Mouse (Mus musculus) MN1 (cell line): ENCODE measurements around the gene Aldh1a1.
"Not testable (repeated sequence)": the region's sequence is repeated elsewhere in the genome, so short reads cannot be mapped to it uniquely, and the experiment has no call there.

Experiments used
- DNase-seq: peaks from one replicate; pipeline ENCODE4 v3.0.0-alpha.2; 2016; ENCODE audit warnings: low spot score

The Aldh1a1 gene

DNA sequence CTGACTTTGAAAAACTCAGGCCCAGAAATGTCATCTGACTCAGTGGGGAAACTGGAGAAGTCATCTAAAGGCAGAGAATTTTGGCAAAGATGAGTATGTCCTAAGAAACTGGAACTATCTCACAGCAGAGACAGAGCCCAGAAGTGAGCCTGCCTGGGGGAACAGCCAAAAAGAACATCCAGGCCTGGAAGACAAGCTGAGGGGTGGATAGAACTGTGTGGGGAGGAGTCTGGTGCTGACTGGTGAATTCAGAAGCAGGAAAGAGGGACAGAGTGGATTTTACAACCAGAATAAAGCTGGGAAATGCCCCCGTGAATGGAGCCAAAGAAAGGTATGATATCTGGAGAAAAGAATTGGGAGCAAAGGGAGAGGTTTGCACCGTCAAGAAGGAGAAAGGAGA is at the start of gene Aldh1a1:
TSS of gene Aldh1a1 (plus strand) at position 225 of the 400 bp plus-strand sequence.
- no peak for DNase-seq

DNA sequence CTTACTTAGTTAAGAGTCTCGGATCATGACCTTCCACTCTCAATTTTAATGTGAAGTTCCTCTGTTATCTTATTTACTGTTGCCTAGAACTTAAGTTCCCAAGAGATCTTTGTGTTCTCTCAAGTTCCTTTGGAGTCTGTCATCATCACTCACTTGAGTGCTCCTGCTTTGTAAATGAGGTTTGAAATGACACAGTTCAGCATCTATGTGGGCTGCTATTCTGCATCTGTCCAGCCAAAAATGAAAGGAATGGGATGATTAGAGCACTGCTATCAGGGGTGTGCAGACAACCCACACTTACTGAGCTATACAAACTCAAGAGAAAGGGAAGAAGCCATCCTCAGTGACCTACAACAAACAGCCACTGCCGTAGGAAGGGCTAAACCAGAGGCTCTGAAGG is 44.7 kb upstream of the Aldh1a1 start:
- no peak for DNase-seq

DNA sequence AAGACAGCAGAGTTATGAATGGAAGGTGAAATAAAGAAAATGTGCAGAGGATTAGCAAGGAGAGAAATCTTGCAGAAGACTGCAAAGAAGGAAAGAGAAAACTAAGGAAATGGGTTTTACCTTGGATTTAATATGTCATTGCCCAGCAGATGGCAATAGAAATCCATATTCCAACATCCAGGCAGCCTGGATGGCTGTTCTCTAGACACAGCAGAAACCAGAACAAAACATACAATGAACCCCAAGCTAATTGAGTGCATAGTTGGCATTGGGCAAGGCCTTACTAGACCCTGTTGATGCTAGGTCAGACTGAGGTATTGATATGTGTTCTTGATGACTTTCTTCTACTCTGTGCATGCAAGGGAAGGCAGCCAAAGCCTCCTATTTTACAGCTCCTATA is 43.0 kb upstream of the Aldh1a1 start:
- DNase-seq = no peak

DNA sequence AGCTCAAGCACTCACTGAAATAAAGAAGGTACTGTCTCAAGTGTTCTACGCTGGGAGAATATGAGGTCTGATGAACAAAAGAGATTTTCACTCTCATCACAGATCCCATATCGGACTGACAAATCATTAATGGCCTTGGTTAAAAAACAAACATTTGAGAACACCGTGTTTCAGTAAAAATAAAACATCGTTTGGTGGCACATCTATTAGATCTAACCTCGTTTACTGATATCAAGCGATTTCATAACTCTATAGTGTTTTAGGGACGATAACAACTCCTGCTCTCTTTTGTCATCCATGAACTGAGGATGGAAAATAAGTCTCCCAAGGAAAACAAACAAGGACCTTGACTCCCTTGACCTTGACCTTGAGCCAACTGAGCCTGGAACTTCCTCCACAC is 41.5 kb upstream of the Aldh1a1 start:
- no peak for DNase-seq

DNA sequence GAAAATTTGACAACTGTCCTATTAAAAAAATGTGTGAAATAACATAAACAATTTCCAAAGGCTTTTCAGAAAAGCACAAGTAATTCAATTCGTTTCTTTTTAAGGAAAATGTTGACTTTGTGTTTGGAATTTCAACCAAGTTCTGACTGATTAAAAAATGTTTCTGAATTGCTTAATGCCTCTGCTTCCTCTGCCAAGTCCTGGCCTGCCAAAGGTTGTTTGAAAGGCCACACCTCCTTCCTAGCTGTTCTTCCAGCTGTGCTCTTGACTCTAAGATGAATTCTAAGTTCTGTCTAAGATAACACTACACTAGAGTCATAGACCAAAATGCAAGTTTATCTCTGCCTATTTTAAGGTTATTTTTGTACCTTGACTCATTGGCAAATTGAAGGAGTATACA is 8.0 kb upstream of the Aldh1a1 start:
- no peak for DNase-seq

DNA sequence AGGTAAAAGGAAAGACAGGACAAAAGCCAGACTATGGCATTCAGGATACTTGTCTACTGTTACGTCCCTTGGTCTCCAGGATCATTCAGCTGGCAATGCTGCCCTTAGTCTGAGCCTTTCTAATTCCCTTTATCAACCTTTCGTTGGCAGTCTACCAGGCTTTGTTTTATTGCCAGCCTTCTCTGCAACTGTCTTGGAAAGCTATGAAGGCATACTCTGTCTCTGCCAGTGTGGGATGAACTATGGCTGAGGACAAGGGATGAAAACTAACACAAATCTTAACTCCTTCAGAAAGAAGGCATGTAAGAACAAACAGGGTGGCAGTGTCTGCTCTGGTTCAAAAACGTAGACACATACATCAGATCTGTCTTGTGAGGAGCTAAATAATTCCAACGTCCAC is 565 bp upstream of the Aldh1a1 start:
- DNase-seq = no peak

DNA sequence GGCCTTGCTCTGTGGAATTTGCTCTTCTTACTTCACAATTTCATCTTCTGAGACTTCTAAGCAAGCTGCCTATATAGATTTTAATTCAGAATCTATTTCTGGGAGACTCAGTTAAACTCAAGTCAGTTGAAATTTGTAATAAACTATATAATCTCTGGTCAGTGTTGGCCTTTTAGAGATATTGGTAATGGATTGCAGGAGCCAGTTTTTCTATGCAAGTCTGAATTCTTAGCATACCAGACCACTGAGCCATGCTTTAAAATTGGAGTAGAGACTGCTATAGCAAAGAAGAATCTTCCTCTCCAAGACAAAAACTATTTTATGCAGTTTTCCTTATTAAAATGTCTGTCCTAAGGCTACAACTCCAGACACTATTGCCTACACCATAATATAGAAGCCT is 4.0 kb downstream of the Aldh1a1 start:
- no peak for DNase-seq

DNA sequence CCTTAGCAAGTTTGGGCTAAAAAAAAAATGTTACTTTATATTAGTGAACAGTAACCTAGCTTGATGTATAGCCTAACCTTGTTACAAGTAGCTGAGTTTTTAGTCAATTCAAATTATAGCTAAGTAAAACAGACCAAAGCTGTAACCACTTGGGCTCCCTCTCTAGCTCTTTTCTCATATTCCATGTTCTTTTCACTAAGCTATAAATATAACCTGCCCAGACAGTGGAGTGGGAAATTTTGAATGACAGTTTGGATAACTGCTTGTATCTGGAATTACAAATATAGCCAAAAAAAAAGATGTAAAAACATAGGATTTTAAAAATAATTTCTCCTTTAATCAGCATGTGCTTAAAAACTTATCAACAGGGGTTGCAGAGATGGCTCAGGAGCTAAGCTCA is 12.8 kb downstream of the Aldh1a1 start:
- no peak for DNase-seq

DNA sequence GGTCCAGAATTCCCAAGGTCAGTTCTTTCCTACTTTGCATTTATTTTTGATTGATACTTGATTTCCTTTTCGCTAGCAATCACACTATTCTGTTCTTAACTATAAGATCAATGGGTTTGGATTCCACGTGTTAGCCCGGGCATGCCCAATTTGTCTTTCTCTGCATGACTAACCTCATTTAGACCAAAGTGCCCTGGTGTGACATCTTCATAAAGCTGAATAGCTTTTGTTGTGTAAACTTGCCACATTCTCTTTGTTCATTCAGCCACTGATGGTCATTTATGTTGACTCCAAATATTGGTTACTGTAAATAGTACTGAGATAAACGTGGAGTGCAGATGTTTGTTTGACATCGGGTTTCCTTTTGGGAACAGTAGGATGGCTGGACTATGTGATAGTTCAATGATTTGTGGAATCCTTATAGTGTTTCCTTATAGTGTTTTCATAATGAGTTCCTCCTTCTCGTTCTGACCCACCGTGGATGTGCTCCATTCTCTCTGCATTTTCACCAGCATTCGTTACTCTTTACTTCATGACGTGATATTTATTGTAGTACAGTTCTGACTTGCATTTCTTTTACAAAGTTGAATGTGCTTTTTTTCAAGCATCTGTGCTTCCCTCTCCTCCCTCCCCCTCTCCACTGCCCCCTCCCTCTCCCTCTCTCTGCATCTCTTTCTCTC is 14.6 kb downstream of the Aldh1a1 start:
- DNase-seq = no peak

DNA sequence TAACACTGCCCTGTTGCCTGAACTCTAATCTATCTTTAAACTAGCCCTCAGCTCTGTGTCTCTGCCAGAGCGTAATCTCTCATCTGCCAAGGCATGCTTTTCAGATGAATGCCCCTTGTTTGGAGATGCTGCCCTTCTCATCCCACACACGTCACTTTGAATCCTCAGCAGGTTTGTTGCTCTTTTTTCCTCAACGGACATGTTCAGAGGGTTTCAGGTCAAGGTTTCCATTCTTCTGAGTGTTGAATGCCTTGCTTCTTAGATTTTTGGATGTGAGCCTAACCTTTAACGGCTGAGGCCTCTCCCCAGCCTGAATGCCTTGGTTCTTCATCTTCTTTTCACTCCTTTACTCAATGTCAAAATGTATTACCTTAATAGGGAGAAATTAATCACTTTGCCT is 16.1 kb downstream of the Aldh1a1 start:
- no peak for DNase-seq

DNA sequence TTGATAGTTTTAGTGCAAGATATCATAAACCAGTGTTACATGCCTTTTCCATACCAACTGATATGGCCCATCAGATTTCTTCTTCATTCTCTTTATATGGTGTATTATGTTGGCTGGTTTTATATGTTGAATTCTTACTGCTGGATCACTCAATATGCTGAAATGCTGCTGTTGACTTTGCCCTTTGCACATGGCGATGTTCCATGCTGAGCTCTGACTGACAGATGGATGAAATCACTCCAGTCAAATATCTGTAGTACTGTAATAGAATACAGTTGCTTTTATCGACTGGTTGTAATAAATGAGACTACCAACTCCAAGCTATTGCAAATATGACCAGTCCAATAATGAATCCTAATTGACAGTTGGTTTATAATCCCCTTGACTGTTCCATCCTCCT is 19.5 kb downstream of the Aldh1a1 start:
- DNase-seq = no peak

DNA sequence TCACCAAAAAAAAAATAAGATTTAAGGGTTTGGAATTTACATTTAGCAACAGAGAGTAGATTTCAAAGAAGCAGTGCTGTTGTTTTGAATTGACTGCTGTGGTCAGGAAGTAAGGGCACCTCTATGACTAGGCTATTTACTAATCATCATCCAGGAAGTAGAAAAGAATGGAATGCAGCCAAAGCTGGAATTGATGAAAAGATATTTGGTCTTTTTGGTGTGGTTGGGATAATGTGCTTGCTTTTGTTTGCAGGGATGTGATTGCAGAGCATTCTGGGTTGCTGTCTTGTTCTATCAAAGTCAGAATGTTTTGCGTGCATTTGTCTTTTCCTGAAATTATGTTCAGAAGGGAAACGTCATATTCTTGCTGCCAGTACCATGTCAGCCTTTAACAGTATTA is 20.7 kb downstream of the Aldh1a1 start:
- no peak for DNase-seq

DNA sequence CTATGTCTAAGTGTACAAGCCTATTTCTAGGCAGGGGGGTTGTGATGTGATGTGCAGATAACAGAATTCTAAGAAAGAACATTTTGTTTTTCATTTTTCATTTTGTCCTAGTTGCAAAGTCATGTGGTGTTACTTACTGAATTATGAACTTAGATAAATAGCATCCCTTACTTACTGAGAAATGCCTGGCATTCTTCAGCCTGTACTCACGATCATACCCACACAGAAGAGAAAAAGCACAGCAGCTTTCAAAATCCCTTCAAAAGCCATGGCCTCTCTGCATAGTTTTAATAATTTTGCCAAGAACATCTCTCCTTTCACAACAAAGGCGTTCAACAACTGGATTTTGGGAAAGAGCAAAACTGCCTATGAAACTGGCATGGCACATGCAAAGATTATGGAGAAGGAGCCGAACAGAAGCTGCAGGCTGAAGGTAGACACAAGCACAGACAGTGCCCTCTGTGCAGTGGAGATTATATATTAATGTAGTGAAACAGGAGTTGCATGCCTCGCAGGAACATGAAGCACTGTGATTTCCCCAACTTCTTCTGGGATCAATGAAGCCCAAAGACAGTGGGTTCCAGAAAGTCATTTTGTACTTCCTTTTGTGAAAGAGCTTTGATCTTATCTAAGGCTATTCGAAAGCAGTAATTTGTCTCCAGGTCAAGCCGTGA is 21.3 kb downstream of the Aldh1a1 start:
- no peak for DNase-seq

DNA sequence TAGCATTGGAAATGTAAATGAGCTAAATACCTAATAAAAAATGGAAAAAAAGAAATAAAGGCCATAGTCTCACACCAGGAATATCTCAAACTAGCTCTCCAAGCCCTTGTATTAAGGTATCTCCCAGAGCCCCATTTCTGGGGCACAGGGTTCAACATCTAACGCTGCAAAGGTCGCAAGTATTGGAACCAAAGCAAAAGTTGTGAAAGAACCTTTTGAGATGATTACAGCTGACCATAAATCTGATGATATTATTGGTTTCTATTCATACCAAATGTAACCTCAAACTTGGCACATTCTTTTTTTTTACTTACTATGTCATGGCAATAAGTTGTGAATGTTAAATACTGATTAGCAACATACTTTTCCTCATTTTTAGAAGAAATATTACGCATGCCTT is 24.0 kb downstream of the Aldh1a1 start:
- no peak for DNase-seq

DNA sequence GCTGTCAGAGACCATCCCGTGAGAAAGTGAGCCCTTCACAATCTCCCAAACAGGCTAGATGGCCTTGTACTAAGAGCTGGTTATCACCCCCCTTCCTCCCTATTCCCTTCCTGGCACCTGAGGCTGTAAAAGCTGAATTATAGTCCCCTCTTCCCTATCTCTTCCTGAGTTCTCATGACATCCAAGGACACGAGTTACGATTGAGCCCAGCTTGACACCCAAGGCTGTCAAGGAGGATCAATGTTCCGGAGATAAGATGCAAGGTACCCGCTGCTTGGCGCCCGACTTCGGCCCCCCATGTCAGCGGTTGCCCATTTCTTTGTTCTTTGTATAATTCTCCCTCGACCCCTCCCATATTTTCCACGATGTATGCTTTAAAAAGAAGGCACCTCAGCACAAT is 36.6 kb downstream of the Aldh1a1 start:
- DNase-seq = not testable (repeated sequence)

DNA sequence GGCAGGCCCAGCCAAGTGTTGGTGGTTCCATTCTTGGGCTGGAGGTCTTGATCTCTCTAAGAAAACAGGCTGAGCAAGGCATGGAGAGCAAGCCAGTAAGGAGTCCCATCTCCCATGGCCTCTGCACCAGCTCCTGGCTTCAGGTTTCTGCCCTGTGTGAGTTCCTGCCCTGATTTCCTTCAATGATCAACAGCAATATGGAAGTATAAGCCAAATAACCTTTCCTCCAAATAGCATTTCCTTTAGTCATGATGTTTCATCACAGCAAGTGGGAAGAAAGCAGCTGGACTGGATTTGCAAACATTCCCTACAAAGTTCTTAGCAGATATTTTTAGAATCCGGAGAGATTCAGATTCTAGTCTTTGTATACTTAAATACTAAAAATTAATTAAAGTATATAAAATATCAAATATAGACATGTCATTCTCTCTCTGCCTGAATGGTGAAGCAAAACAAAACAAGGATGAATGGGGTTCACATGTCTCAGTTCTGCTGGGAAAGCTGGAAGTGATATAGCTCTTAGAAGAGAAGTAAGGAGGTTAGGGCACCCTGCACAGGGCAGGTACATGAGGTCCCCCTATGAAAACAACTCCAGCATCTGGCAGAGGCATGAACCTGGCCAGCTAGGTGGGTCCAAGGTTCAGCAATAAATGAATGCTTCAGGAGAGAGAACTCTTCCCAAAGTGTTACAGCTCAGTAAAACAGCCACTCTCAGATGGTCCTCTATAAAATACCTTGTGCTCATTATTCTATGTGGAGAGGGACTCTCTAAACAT is 37.6 kb downstream of the Aldh1a1 start:
- DNase-seq = no peak

DNA sequence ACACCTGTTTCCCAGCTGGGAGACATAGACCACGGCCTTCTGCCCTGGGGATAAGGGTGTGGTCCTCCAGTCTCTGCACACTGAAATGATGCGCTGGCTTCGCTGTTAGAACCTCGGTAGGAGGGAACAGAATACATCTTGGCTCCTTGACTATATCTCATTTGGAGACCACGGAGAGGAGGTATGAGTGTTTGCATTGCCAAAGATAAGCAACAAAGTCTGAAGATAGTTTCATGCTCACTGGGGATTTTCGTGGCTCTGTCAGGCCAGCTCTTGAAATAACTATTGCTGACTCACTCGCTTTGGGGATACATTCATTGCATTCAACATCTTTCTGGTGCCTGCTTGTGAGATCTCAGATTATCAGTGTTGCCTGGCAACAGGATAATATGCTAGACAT is 44.0 kb downstream of the Aldh1a1 start:
- no peak for DNase-seq

DNA sequence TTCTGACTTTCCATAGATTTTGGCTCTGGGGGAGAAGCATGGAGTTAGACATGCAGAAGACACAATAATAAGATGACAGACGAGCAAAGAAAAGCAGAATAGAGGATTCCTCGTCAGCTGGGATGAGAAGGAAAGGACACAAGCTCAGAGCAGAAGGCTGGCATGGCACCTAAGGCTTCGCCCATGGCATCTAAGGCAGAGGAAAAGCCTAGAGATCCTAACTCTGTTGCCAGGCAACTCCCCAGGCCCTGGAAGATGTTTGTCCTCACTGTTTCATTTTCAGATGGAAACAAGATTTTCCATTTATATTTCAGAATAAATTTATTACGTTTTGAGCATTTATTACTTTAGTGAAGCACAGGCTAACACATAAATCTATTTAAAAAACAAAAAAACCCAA is 48.5 kb downstream of the Aldh1a1 start:
- no peak for DNase-seq

DNA sequence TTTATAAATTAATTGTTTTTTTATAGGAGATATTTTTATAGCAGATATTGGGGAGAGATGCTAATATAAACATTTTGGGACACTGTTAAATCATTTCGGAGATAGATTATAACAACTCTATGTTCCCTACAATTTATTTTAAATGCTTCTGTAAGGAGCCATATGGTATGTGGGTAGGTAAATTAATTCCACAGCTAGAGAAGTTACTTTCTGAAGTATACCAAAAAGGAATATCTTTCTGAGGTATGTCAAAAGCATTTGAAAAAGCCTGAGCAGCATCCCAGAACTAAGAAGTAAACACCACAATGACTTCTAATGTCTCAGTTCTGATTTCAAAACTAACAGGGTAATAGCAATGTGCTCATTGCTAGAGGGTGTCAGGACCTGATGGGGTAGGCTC is 49.4 kb downstream of the Aldh1a1 start:
- no peak for DNase-seq

DNA sequence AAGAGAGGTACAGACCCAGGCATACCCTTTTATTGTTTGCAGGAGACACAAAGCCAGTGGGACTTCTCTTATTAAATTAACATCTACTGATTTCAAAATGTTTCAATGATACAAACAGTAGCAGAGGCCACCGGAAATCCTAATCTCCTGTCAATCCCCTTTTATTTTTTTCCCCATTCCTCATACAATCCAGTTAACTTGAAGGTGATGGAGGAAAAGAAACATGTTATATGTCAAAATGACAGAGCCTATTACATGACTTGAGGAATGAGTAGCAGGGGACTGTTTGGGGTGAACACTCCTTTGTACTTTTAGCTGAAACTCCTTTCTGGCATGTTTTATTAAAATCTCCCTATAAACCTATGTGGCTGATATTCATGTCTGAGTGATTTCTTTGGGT is 51.3 kb downstream of the Aldh1a1 start:
- DNase-seq = no peak

DNA sequence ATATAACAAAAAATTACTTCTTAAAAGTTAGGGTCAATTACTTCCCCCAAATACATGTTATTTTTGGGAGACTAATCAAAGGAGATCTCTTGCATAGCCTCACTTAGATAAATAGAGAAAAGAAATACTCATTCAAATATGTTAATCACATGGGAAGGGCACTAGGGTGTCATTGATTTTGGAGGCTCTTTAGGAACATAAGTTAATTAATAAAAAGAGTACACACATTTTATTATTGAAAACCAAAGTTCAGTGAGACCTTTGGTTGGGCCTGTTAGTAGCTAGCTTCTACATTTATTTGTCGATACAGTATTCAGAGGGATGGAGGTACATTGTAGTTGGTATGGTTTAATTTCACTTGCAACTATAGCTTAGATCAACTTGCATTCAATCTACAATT is 52.4 kb downstream of the Aldh1a1 start:
- DNase-seq = no peak

DNA sequence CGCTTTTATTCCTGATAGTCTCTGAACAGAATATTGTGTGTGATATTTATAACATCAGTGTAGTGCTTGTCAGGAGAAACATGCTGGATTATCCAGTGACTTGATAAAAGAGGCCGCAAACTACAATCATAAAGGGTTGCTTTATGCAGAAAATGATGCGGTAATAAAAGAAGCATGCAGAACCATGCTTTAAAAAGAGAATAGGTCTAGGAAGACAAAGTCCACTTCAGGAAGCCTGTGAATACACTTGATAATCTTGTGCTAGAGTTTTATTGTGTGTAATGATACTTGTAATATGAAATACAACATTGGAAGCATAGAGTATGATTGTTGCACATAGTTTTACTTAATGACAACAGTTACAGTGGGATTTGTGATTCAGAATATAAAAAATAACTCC is 54.5 kb downstream of the Aldh1a1 start:
- DNase-seq = no peak

DNA sequence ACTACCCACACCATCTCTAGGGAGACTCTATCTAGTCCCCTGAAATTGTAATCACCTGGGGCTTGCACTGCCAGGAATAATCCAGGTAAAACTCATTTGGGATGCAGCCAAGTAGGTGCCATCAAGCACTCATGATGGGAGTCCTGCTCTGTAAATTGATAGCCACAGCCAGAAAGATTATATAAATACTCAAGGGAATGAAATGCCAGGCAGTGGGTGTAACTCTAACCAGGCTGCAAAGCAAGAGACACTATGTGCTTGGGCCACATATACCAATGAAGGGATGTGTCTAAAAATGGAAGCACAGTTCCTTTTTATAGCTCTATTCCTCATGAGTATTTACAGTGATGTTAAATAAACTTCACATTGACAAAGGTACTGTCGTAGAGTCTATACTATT is 56.9 kb downstream of the Aldh1a1 start:
- no peak for DNase-seq
